Mouse (Mus musculus): ENCODE measurements around the gene Col9a3. TPM values are rescaled to one million over a fixed set of nuclear protein-coding genes. Genes with fewer than 3 reads are reported as not detected.

Col9a3 gene
- 3.3 and 14.9 TPM in 2 replicates for polyA plus RNA-seq (2021; fragmentation: Nextera tagmentation)
- long read RNA-seq, experiment 1, partial matches to known transcripts: 3 of 9 reads
- long read RNA-seq, experiment 1, other reads (novel, unspliced or antisense): 2 of 9 reads
- long read RNA-seq, experiment 2, transcript Col9a3-201 (32 exons, 2,846 nt): major isoform, 14 of 25 reads
- long read RNA-seq, experiment 2, partial matches to known transcripts: 6 of 25 reads
- long read RNA-seq, experiment 2, other reads (novel, unspliced or antisense): 5 of 25 reads

DNA sequence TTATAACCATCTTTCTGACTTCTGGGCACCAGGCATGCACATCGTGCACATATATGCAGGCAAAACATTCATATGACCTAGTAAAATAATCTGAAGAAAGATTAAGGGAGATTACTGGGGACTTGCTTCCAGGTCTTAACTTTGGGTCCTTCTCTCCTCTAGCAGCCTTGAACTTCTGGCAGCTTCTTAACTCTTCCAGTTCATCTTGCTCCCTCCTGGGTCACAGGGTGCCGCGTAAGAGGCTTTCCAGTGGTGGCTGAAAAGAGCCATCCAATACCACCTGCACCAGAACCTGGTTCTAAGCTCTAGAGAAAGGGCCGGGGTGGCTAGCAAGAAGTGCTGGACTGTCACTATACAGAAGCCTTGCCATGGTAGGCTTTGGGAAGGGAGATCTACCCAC lies at the start of gene Col9a3:
Gene Col9a3 (plus strand): TSS at position 301 of the 400 bp plus-strand sequence.

DNA sequence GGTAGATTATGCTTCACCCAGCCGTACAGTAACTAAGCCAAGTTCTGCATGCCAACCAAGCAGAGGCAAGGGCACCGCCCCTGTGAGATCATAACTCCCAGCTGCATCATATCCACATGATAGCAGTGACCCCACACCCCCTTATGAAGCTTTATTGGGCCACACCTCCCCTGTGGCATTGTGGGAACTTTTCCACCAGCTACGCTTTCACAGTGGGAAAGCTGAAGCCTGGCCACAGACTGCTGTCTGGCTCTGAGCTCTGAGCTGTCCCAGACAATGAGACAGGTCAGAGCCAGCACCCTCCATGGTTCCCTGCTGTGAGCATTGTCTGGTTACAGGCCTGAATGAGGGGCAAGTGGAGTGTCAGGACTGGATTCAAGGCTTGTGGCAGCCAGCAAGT lies 16.6 kb upstream of the Col9a3 start, which contains the start of gene Mrgbp:
Gene Mrgbp (plus strand): TSS at position 303 of the 400 bp plus-strand sequence.

DNA sequence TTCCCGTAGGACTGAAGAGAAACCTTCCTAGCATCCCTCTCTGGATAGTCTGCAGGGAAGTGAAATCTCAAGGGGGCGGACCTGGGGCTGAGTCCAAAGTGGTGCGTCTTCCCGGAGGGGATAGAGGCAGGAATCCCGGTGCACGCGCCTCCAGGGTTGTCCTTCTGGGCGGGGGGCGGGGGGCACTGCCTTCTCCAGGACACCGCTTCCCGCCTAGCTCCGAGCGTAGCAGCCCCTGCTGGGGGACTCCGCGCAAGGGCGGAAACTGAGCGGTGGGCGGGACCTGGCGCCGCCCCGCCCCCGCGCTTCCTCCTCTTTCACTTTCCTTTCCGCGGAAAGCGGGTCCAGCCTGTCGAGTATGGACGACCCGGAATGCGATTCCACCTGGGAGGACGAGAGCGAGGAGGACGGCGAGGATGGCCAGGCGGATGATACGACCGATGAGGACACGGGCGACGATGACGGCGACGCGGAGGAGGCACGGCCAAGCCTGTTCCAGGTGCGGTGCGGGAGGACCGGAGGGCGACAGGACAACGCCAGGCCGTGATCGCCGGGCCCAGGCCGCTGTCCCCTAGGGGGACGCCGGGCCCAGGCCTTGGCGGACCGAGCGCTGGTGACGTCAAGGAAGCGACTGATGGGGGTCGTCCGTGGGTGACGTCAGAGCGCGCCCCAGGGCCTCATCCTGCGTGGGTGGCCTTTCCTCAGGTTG lies 8.3 kb upstream of the Col9a3 start, which contains the start of gene Ogfr:
Gene Ogfr (plus strand): TSS at position 123 of the 709 bp plus-strand sequence.

DNA sequence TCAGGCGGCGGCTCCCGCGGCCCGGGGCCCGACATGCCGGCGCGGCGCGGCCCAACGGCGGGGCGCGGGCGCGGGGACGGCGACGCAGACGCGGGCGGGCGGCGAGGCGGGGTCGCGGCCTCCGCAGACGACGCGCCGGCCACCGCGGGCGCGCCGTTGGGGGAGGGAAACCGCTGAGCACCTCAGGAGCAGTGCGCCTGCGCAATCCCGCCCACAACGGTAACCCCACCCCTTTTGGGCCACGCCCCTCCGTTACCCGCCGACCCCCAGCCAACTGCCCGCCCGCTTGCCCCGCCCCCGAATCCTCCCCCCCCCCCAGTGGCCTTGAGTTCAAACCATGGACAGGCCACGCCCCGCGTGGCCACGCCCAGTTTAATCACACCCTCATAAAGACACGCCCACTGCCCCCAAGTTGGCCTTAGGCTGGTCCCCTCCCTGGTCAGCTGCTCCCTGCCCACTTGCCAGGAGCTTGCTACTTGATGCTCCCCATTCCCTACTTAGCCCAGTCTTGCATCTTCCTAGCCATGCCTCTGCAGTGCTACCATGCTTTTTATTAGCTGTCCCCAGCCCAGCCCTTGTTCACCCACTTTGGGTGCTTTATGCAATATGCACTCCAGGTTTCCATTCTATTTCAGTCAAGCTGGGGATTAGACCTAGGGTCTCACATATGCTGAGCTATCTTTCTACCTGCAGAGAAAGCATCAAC lies 45.1 kb downstream of the Col9a3 start, which contains the start of gene Tcfl5:
Gene Tcfl5 (minus strand): TSS at position 154 of the 706 bp plus-strand sequence.

Other genes starting within 250 kb of the Col9a3 start
- 0.41 and 0.54 TPM in 2 replicates for gene Slco4a1, start 141.5 kb upstream of the Col9a3 start, polyA plus RNA-seq (2021; fragmentation: Nextera tagmentation)
- 2.6 and 3.6 TPM in 2 replicates for gene Ntsr1, start 97.8 kb upstream of the Col9a3 start, polyA plus RNA-seq (2021; fragmentation: Nextera tagmentation)
- gene Mrgbp, start 16.5 kb upstream of the Col9a3 start, polyA plus RNA-seq (2021; fragmentation: Nextera tagmentation): 5.0 and 5.1 TPM in 2 replicates
- 11.7 and 12.2 TPM in 2 replicates for gene Ogfr, start 8.5 kb upstream of the Col9a3 start, polyA plus RNA-seq (2021; fragmentation: Nextera tagmentation)
- 0.11 and 0.15 TPM in 2 replicates for gene Tcfl5, start 44.9 kb downstream of the Col9a3 start, polyA plus RNA-seq (2021; fragmentation: Nextera tagmentation)
- 10.8 and 13.6 TPM in 2 replicates for gene Dido1, start 112.2 kb downstream of the Col9a3 start, polyA plus RNA-seq (2021; fragmentation: Nextera tagmentation)
- gene Gid8, start 112.3 kb downstream of the Col9a3 start, polyA plus RNA-seq (2021; fragmentation: Nextera tagmentation): 23.1 and 29.2 TPM in 2 replicates
- 0.18 TPM in 1 of 2 replicates, not detected in the other for gene Slc17a9, start 127.5 kb downstream of the Col9a3 start, polyA plus RNA-seq (2021; fragmentation: Nextera tagmentation)
- 0.18 and 0.19 TPM in 2 replicates for gene Bhlhe23, start 179.1 kb downstream of the Col9a3 start, polyA plus RNA-seq (2021; fragmentation: Nextera tagmentation)

Data from layer of hippocampus, adult 6 months (tissue).